Mouse (Mus musculus) kidney, postnatal 25 days (tissue): Measurements from ENCODE around the gene Wipf2.
"Not testable (repeated sequence)": the region's sequence is repeated elsewhere in the genome, so short reads cannot be mapped to it uniquely, and the experiment has no call there.

Experiments
- DNase-seq, 2 experiments: peaks; one replicate each; pipeline ENCODE4 v3.0.0; 2021; ENCODE audit warnings: mixed read lengths in 2 of 2

The Wipf2 gene

GRCm38 (mm10) chr11:98863028-98863750 lies at the start of gene Wipf2:
TSS of gene Wipf2 (plus strand) at chr11:98863638.
- peak; percentile 97 for DNase-seq

DNA sequence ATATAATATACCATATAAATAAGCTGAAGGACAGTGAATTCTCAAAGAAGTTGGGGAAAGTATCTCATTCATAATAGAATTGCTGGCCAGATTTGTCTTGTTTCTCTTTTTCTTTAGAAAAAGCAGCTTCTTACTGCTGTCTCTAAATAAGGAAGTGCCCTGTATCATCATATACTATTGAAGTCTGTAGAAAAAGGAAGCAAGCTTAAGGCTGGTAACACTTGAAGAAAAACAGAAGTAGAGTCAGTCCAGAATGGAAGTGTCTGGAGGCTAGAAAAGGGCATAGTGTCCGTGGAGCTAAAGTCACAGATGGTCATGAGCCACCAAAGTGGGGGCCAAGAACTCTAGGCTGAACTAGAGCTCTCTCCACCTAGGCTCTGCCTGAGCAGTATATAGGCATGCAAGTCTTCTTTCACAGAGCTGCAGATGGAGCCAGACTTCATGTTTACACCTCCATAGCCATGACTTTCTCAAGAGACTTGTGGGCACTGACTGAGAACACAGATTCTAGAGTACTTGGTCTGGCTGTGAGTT lies 46.7 kb upstream of the Wipf2 start:
- DNase-seq: no peak

DNA sequence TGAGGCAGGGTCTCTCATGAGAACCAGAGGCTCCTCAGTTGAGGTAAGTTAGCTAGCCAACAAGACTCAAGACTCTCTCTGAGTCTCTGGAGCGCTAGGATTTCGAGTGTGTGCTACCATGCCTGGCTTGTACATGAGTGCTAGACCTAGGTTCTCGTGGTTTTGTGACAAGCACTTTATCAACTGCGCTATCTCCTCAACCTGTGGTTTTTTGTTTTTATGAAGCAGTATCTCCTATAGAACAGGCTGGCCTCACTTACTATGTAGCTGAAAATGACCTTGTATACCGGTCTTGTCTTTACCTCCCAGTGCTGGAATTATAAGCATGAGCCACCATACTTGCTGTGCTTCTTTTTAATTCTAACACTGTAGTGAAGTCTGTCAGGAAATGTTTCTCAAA lies 42.5 kb upstream of the Wipf2 start:
- DNase-seq: no peak

DNA sequence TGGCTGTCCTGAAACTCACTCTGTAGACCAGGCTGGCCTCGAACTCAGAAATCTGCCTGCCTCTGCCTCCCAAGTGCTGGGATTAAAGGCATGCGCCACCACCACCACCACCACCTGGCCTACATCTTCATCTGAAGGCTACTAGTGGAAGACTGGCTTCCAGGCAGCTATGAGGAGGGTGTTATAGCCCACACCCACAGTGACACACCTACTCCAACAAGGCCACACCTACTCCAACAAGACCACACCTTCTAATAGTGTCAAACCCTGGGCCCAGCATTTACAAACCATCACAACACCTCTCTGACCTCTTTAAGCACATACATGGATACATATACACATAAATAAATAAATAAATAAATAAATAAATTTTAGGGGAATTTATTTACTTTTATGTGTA lies 37.4 kb upstream of the Wipf2 start:
- DNase-seq: not testable (repeated sequence)

DNA sequence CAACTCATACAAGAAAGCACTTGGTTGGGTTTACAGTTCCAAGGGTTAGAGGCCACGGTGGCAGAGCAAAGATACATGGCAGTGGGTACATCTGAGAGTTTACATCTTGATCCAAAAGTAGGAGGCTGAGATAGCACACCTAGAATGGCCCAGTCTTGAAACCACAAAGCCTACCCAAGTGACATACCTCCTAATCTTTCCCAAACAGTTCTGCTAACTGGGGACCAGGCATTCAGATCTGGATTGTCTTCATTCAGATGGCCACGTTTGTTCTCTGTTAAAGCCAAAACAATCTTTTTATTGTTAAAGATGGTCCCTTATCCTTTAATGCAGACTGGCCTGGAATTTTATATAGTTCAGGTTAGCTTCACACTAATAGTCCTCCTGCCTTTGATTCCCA lies 35.6 kb upstream of the Wipf2 start:
- DNase-seq: no peak

- peak in 1 of 2 experiments; percentile 32 for DNase-seq
These were observed 34.2 kb upstream of the Wipf2 start for GRCm38 (mm10) chr11:98829091-98829775.

GRCm38 (mm10) chr11:98829875-98830274 lies 33.6 kb upstream of the Wipf2 start:
- no peak for DNase-seq

GRCm38 (mm10) chr11:98835296-98835695 lies 28.1 kb upstream of the Wipf2 start:
- no peak for DNase-seq

DNA sequence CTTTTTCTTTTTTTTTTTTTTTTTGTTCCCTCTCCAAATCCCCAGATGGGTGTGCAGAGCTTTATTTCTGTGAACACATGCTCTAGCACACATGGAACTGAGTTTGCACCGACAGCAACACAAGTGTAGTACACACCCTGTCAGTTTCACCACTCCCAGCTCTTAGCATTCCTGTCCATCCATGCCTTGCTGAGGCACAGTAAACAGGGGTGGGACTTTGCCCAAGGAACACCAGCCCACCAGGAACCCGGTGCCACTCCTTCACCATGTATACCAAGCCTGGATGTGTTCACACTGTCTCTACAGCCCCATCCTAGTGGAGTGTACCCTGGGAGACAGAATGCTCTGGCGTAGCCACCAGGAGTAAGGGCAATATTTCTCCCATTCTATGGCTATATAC lies 27.7 kb upstream of the Wipf2 start:
- DNase-seq: no peak

GRCm38 (mm10) chr11:98836128-98836527 lies 27.3 kb upstream of the Wipf2 start:
- DNase-seq: no peak

- peak; percentile 88 for DNase-seq
These were observed 26.7 kb upstream of the Wipf2 start, which contains the start of gene Rapgefl1 for GRCm38 (mm10) chr11:98836651-98837141. TSS of gene Rapgefl1 (plus strand) at chr11:98836785.

- no peak for DNase-seq
These were observed 26.2 kb upstream of the Wipf2 start for GRCm38 (mm10) chr11:98837231-98837704.

DNA sequence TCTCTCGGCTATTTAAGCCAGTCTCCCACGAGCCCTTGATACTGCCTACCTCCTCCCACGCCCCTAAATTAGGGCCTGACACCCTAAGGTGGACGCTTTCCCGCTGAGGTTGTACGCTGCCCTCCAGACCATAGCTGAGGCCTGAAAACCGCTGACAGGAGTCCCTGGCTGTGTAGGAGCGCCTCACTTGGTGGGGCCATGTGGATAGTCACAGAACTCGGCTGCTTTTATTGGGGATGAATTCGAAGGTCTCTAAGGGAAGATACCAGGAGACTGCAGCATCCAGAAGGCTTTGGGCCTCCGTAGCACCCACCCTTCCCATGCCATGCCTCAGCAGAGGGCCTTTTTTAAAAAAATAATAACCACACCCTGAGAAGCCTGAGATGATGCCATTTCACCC lies 25.5 kb upstream of the Wipf2 start:
- DNase-seq: no peak

GRCm38 (mm10) chr11:98838512-98838911 lies 24.9 kb upstream of the Wipf2 start:
- no peak for DNase-seq

GRCm38 (mm10) chr11:98839402-98839801 lies 24.0 kb upstream of the Wipf2 start:
- peak; percentile 45 to 75 for DNase-seq

- no peak for DNase-seq
These were observed 23.5 kb upstream of the Wipf2 start for GRCm38 (mm10) chr11:98839897-98840296.

GRCm38 (mm10) chr11:98846016-98846415 lies 17.4 kb upstream of the Wipf2 start:
- peak in 1 of 2 experiments; percentile 23 for DNase-seq

DNA sequence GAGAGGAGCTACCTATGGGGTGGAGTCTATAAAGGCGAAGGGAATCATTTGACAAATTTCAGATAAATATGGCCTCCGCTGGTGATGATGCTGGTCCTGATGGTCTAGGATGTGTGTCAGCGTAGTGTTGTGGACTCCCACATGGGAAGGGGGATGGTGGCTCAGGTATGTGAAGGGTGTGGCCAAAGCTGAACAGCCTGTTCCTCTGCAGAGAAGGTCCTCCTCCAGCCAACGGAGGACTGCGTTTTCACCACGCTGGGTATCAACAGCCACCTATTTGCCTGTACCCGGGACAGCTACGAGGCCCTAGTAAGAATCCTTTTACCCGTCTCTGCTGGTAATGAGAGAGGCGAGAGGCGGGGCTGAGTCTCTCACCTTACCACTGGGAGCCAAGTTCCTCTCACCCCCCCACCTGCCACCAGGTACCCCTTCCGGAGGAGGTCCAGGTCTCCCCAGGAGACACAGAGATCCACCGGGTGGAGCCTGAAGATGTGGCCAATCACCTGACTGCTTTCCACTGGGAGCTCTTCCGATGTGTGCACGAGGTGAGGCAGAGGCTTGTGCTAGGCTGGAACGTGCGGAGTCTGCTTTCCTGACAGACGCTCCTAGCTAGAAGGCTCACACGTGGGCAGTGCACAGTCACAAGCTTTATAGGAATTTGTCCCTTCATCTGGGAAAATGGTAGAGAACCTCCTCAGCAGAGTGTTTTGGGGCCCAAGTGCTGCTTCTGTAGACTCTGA lies 16.4 kb upstream of the Wipf2 start:
- no peak for DNase-seq

GRCm38 (mm10) chr11:98849196-98849894 lies 14.1 kb upstream of the Wipf2 start:
- no peak for DNase-seq

GRCm38 (mm10) chr11:98850100-98851093 lies 13.0 kb upstream of the Wipf2 start:
- DNase-seq: no peak

GRCm38 (mm10) chr11:98854116-98854515 lies 9.3 kb upstream of the Wipf2 start:
- peak; percentile 44 to 56 for DNase-seq
